Mouse (Mus musculus): ENCODE results near the gene Tas1r3.

Tas1r3 gene

DNA sequence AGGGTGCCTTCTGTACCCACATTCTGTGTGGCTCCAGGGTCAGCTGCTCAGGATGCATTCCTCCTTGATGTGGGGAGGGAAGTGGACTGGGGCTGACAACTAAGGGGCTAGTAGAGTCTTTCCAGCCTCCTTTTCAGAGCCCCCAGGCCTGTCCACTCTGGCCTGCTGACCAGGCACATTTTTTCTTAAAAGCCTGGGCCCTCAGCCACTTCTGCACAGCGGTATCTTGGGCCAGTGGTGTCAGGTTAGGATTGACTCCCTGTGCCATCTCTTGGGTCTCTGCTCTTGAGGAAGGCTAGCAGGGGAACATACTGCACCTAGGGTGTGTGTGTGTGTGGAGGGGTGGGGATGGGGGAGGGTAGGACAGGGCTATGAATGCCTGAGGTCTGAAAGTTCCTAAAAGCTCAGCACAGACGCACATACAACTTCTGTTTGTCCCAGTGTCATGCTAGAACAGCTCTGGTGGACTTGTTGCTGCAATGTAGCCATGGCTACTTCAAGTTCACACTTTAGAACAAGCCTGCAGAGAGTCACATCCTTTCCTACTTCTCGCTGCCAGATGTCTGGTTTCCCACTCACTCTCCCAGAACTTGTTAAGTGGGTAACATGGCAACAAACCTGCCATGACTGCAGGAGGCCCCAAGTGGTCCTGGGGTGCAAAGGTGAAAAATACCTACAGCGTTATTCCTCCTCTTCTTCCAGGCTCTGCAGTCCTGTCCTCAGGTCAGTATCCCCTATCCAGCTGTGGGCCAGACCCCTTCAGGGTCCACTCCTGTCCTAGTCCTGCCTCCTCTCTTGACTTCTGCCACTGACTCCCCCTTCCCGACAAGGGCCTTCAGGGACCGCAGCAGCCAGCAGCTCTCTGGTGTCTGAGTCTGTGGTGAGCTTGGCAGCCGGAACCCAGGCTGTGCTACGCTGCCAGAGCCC, 22.8 kb downstream of the Tas1r3 start:
- no peak for DNase-seq

DNA sequence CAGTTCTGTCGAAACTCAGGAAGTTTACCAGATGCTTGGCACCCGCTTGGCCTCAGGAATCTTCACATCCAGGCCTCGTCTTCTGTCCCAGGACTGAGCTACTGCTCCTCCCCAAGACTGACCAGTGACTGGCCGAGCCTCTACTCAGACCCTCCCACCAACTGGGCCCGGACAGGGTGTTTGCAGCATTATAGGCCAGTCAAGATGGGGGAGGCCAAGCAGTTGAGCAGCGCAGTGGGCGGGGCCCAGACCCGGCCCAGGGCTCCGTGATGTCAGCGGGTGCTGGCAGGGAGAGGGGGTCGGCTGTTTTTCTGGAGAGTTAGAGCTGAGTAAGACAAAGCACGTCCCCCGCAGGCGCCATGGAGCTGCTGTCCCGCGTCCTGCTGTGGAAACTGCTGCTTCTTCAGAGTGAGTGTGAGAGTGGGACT, 23.7 kb downstream of the Tas1r3 start, which contains the start of gene Mxra8:
Gene Mxra8 (plus strand): TSS at position 198 of the 428 bp plus-strand sequence.
- peak; percentile 95 for DNase-seq

DNA sequence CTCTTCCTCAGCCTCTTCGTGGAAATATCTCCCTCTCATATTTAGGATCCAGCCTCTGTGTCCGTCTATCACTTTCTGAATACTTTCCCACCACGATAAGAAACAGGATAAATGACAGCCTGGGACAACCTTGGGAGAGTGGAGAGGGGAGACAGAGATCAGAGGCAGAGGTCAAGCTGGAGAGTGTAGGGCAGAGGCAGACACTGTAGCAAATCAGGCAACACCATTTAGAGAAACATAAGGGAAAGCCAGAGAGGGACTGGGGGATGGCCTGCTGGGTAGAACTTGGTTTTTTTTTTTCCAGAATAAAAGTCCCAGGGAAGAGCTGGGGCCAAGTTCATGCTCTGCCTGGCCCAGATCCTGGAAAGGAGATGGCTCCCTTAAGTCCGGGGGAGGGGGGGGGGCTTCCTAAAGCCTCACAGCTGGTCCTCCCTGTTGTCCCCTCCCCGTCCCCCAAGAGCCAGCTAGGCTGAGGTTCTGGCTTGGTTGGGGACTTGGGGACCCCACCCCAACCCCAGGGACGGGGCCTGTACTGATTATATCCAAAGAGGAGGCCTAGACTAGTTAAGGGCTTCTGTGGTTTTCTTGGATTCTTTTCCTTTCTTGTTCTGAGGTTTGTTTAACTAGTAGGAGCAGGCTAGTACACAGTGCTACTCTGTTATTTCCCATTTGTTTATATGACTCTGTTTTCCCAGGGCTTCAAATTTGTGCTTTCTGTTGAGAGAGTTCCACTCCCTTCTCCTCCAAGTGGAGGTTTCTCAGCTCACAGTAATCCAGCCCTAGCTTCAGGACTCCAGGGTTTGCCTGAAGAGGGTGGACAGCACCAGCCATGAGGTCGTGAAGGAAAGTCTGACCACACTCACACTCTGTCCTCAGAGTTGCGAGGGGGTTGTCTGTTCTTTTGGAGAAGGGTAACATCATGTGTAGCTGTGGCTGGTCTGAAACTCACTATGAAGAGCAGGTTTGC, 24.7 kb downstream of the Tas1r3 start:
- DNase-seq, result peak; percentile 62

DNA sequence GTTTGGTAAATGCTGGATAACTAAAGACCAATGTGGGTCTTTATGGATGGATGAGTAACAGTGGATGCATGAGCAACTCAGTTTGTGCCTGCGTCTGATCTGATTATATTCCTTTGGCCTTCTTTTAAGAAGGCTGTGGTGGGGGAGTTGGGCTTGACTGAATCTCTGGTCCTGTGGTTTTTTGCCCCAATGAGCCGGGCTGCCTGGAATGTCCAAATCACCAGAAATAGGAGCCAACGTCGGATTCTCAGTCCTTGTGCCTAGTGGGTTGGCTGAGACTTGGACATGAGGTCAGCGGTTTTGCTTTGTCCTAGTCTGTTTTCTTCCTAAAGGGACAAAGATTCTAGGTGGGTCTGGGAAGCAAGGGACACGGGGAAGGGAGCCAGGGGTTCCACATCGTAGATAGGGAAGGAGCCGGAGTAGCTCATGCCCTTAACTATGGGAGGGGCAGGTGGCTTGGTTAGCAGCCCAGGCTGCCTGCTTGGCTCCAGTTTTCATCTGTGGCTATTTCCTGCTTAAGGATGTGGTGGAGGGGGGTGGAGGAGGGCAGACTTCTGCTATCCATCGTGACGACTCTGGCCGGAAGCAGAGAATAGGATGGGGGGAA, 25.7 kb downstream of the Tas1r3 start:
- DNase-seq, result peak; percentile 73

DNA sequence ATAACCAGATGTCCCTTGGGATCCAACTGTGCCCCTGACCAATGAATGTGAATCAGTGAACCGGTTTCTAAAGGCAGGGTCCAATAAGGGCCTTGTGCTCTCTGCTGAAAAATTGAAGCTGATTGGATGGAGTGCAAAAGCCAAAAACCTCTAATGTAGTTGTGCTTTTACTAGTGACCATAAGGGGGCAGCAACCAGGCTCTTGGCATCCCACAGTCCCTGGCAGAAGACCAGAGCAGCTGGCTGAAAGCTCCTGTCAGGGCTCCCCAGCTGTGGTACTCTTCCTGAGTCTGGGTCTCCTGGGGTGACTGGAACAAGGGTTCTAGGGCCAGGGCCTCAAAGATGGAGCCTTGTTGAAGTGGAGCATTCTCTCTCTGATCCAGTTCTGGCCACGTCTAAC, 29.3 kb downstream of the Tas1r3 start:
- peak; percentile 91 for DNase-seq

DNA sequence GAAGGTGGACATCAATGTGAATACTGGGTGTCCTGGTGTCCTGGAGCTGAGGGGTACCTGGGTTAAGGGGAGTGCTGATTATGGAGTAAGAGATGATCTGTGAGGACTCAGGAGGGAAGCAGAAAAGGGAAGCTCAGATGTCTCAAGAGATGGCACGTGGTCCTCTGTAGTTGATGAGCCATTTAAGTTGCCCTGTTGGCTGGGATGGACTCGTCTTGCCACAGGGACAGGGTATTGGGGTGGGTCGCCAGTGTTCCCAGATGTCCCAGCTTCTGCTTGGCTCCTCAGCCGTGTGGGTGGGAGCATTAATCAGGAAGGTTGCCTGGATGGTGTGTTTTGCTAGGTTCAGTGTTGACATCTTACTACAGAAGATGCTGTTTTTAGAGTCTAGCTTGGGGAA, 29.9 kb downstream of the Tas1r3 start:
- no peak for DNase-seq

DNA sequence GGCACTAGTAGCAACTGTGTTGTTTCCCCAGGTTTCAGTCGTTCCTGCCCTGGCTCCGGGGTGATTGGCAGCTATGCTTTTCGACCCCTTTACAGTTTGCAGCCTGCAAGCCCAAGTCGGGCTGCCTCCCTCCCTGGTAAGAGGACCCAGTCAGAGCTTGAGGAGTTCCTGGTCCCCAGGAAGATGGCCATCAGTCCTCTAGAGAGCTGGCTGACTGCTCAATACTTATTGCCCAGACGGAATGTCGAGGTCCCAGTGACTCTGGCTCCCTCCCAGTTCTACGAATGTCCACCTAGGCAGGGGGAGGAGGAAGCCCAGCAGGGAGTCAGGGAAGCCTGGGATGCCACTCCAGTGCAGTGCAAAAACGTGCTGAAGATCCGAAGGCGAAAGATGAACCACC, 30.8 kb downstream of the Tas1r3 start:
- no peak for DNase-seq

DNA sequence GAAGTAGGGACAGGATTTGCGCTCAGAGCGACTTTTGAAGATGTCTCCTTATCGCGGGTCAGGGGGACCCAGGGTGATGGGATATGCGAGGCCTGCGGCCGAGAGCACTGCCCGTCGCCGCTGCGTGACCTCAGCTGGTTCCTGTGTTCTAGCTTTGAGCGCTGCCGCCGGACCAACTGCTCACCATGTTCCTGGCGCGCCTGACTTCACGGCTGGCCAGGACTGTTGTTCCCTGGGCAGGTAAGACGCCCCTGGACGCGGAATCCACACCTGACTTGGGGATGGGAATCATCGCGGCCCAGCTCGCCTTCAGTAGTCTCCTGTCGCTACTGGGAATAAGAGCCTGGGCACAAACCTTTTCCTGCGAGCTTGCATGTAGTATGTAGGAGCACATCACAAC, 31.3 kb downstream of the Tas1r3 start:
- peak; percentile 62 for DNase-seq

DNA sequence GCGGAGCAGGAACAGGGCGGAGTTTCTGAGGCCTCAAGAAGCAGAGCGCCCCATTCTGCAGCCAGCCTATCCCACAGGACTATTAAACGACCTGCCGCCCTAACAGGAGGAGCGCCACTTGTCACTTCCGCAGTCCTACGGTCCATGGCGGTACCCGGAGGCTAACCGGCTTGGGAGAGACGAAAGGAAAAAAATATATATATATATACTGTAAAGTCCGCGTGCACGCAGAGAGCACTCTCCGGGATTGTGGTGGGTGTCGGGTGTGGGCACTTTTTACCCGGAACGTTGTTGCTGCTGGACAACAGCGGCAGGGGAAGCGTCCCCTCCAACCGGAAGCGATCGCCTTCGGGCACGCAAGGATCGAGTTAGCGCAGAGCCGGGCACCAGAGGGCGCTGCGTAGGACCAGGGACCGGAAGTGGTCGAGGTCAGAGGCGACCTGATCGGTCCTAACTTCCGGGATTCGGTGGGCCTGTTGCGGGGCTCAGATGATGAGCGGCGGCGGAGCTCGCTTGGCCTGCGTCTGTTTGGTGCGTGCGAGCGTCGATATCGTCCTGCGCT, 31.9 kb downstream of the Tas1r3 start, which contains the start of gene Aurkaip1:
Gene Aurkaip1 (plus strand): TSS at position 68 of the 562 bp plus-strand sequence.
- peak; percentile 98 for DNase-seq

DNA sequence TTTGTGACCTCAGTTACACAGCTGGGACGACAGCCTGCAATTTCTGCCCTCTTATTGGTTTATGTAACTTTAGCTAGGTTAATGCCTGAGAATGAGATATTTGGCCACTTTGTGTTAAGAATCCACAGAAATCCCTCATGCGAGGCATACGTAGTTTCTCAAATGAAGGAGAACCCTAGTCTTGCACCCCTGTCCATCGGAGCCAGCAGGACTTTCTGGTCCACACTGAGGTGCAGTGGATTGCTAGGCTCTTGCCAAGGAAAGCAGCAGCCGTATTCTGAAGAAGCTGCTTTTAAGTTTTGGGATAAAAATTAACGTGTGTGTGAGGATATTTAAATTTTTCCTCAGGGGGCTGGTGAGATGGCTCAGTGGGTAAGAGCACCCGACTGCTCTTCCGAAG, 32.6 kb downstream of the Tas1r3 start:
- no peak for DNase-seq

DNA sequence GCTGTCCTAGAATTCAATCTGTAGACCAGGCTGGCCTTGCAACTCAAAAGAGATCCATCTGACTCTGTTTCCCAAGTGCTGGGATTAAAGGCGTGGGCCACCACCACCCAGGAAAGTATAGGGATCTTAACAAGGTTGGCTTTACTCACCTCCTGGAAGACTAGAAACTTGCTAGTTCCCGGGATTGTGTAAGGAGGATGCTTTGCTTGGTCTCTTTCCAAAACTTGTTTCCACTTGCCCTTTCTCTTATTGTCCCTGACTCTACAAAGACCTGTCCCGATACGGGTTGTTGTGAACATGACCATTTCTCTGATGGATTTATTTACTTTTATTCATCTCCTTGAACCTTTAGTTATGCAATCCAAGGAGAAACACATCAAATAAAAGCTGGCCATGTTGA, 33.3 kb downstream of the Tas1r3 start:
- DNase-seq, result no peak

DNA sequence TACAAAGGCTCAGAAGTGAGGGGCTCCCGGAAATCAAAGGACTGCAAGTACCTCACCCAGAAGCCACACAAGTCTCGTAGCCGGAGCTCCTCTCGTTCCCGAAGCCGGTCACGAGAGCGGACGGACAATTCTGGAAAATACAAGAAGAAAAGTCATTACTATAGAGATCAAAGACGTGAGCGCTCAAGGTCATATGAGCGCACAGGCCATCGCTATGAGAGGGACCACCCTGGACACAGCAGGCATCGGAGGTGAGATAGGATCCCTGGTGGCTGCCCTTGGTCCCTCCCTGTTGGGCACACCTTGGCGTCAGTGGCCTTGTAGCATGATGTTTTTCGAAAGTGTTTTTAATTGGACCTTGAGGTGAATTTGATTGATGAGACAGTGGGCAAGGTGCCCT, 39.7 kb downstream of the Tas1r3 start:
- no peak for DNase-seq

DNA sequence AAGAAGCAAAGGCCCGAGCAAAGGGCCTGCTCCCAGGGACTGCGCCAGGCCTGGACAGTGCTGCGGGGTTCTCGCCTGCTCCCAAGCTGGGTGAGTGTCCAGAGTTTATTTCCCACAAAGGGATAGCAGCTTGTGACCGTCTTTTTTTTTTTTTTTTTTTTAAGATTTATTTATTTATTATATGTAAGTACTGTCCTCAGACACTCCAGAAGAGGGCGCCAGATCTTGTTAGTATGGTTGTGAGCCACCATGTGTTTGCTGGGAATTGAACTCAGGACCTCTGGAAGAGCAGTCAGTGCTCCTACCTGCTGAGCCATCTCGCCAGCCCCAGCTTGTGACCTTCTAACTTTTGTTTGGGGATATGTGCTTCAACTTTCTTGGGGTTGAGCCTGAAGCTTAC, 42.1 kb downstream of the Tas1r3 start:
- peak; percentile 53 for DNase-seq

DNA sequence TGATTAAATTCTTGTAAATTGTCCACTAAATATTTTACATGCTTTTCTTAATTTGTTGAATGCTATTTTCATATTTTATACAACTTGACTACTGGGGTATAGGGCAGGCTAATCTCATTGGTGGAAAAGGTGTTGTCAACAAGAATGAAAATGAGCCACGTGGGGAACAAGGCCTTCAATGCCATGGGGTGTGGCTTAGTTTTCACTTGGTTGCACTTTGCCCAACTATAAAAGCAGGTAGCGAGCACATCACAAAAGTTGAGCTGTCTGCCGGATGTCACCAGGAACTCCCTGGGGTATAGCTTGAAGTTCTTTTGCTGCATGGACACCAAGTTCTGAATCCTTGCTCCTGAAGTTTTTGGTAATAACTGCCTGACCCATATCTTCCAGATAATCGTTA, 45.6 kb downstream of the Tas1r3 start:
- DNase-seq, result no peak

DNA sequence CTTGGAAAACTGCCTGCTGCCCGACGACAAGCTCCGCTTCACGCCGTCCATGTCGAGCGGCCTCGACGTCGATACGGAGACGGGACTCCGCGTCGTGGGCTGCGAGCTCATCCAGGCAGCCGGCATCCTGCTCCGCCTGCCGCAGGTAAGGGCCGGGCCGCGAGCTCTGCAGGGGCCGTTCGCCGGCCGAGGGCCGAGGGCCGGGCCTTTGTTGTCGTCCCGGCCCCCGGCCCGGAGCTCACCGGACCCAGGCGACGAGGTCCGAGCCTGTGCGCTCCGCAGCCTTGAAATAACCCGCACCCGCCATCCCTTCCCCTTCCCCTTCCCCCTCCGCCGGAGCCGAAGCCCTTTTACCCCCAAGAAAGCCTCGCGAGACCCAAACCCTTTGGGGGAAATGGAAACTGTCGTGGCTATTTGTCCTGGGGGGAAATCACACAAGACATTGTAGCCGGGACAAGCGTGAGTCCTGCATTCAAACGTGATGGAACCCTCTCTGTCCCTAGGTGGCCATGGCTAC, 50.4 kb downstream of the Tas1r3 start:
- DNase-seq, result peak; percentile 64

DNA sequence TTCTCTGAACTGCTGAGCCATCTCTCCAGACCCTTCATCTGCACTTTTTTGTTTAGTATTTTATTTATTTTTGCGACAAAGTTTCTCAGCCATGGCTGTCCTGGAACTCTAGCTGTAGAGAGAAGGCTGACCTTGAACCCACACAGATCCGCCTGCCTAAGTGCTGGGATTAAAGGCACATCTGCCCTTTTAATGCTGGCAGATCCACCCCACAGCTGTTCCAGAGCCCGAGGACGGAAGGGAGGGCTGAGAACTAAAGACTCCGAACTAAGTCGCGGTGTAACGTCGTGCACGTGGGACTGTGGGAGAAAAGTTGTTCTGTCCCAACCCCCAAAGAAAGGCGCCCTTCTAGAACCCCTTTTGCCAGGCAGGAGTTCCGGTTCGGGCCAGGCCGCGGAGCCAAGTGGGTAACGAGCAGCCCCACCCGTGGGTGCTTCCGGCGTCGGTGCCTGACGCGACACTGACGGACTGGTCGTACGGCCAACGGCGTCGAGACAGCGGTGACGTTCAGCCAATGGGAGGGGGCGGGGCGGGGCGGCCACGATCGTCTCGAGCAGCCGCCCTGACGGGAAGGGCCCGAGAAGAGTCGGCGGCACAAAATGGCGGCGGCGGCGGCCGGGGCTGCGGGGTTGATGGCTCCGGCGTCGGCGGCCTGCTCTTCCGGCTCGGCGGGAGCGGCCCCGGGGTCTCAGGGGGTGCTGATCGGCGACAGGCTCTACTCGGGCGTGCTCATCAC, 51.1 kb downstream of the Tas1r3 start, which contains the start of gene Ccnl2:
Gene Ccnl2 (plus strand): TSS at position 561 of the 736 bp plus-strand sequence.
- DNase-seq, result peak; percentile 97

All from kidney, postnatal 10 days (tissue).